Mouse (Mus musculus) embryo, embryonic 9.5 days (tissue): ENCODE results near the gene Ost4.

Experiments
- DNase-seq: peaks from one replicate; pipeline ENCODE4 v3.0.0-alpha.2; 2017; ENCODE audit errors: extremely low spot score

The Ost4 gene

GRCm38 (mm10) chr5:30907413-30908059, at the start of gene Ost4:
Ost4 (minus strand) TSS chr5:30907788.
- peak; percentile 96 for DNase-seq

GRCm38 (mm10) chr5:30955751-30956150, 48.2 kb upstream of the Ost4 start:
- no peak for DNase-seq

GRCm38 (mm10) chr5:30954556-30954955, 47.0 kb upstream of the Ost4 start:
- DNase-seq = no peak

- DNase-seq = no peak
Observed at GRCm38 (mm10) chr5:30954065-30954464, 46.5 kb upstream of the Ost4 start.

GRCm38 (mm10) chr5:30952551-30952950, 45.0 kb upstream of the Ost4 start:
- DNase-seq = no peak

- DNase-seq = no peak
Observed at GRCm38 (mm10) chr5:30951706-30952105, 44.1 kb upstream of the Ost4 start.

- no peak for DNase-seq
Observed at GRCm38 (mm10) chr5:30950922-30951321, 43.3 kb upstream of the Ost4 start.

- DNase-seq = no peak
Observed at GRCm38 (mm10) chr5:30950451-30950850, 42.9 kb upstream of the Ost4 start.

- peak; percentile 92 for DNase-seq
Observed at GRCm38 (mm10) chr5:30949654-30950326, 42.2 kb upstream of the Ost4 start.

GRCm38 (mm10) chr5:30948620-30949019, 41.0 kb upstream of the Ost4 start:
- DNase-seq = no peak

- peak; percentile 64 for DNase-seq
Observed at GRCm38 (mm10) chr5:30944956-30945781, 37.6 kb upstream of the Ost4 start, which contains the start of gene Cgref1. Cgref1 (minus strand) TSS chr5:30945591.

- DNase-seq = no peak
Observed at GRCm38 (mm10) chr5:30944344-30944743, 36.8 kb upstream of the Ost4 start.

GRCm38 (mm10) chr5:30943004-30943403, 35.4 kb upstream of the Ost4 start:
- DNase-seq = no peak

GRCm38 (mm10) chr5:30934725-30935461, 27.3 kb upstream of the Ost4 start:
- DNase-seq = no peak

- no peak for DNase-seq
Observed at GRCm38 (mm10) chr5:30933705-30934104, 26.1 kb upstream of the Ost4 start.

- no peak for DNase-seq
Observed at GRCm38 (mm10) chr5:30931378-30931777, 23.8 kb upstream of the Ost4 start.

GRCm38 (mm10) chr5:30930846-30931245, 23.3 kb upstream of the Ost4 start:
- no peak for DNase-seq

- peak; percentile 44 for DNase-seq
Observed at GRCm38 (mm10) chr5:30930121-30930520, 22.5 kb upstream of the Ost4 start.

GRCm38 (mm10) chr5:30927945-30928529, 20.4 kb upstream of the Ost4 start:
- DNase-seq = peak; percentile 28

GRCm38 (mm10) chr5:30926073-30926472, 18.5 kb upstream of the Ost4 start:
- DNase-seq = no peak

- DNase-seq = no peak
Observed at GRCm38 (mm10) chr5:30925217-30925616, 17.6 kb upstream of the Ost4 start.
